Mouse (Mus musculus) G1E (cell line): Measurements from ENCODE around the gene Nudcd2.

Experiments
- CTCF ChIP-seq: IDR thresholded peaks from 2 replicates; pipeline ENCODE4 v1.5.1; 2012; ENCODE audit warnings: low read depth, low read length, inconsistent platforms, mixed read lengths
- GATA1 ChIP-seq: IDR thresholded peaks from 2 replicates; pipeline ENCODE4 v1.6.1; 2012; ENCODE audit warnings: borderline replicate concordance, low read length, inconsistent platforms, mixed read lengths
- TAL1 ChIP-seq: conservative IDR thresholded peaks from 2 replicates; pipeline ENCODE4 v1.6.1; 2012; ENCODE audit warnings: low read depth, low read length, inconsistent platforms, mixed read lengths

DNA sequence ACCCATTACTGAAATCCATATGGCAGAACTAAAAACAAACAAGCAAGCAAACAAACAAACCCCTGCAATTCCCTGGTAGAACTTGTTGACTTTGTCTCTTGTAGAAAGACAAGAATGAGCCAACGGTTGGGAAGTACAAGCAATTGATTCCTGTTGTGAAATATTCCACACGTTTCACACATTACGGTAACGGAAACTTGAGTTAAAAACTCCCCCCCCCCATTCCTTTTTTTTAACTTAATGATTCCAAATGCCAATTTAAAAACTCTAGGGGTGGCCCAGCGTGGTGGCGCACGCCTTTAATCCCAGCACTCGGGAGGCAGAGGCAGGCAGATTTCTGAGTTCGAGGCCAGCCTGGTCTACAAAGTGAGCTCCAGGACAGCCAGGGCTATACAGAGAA lies 38.4 kb upstream of the Nudcd2 start, which contains the start of gene Mat2b:
- no peak for TF ChIP-seq CTCF
- no peak for TF ChIP-seq GATA1
- no peak for TF ChIP-seq TAL1
